Mouse (Mus musculus): ENCODE results near the gene Lamc2.

DNA sequence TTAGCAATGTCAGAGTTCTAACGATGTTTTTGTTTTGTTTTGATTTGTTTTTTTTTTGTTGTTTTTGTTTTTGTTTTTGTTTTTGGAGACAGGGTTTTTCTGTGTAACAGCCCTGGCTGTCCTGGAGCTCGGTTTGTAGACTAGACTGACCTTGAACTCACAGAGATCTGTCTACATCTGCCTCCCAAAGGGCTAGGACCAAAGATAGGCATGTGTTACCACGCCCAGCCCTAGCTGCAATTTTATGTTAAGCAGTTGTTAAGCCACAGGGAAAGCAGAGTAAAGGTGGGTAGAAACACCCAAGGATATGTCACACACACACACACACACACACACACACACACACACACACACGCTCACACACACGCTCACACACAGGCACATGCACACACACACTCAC lies 76.9 kb downstream of the Lamc2 start:
- no peak for TF ChIP-seq TAL1 (IDR thresholded peaks at IDR 0.05; ENCODE audit: low read length)
- no peak for TF ChIP-seq MYC (IDR thresholded peaks at IDR 0.05; ENCODE audit: low read depth, low read length)
- no peak for TF ChIP-seq TBP (IDR thresholded peaks at IDR 0.05; ENCODE audit: low read depth, low read length)
- no peak for TF ChIP-seq GABPA (IDR thresholded peaks at IDR 0.05; ENCODE audit: low read depth, low read length)
- no peak for TF ChIP-seq USF1 (IDR thresholded peaks at IDR 0.05; ENCODE audit: low read depth, low read length)
- TF ChIP-seq CHD2 (IDR thresholded peaks at IDR 0.05; ENCODE audit: low read length): no peak
- no peak for TF ChIP-seq CTCF (IDR thresholded peaks at IDR 0.05 in 2 of 3, conservative IDR thresholded peaks at IDR 0.05 in 1 of 3; ENCODE audit: control insufficient read depth in 1 of 3, insufficient read depth in 1 of 3, low read depth in 2 of 3, low read length in 3 of 3, poor library complexity in 1 of 3, severe bottlenecking in 1 of 3)
- no peak for TF ChIP-seq POLR2A (IDR thresholded peaks at IDR 0.05; ENCODE audit: control insufficient read depth in 1 of 2, insufficient read depth in 1 of 2, low read depth in 1 of 2, low read length in 2 of 2, poor library complexity in 1 of 2)
- no peak for TF ChIP-seq RCOR1 (IDR thresholded peaks at IDR 0.05; ENCODE audit: low read depth, low read length)

Data from MEL (cell line).